Mouse (Mus musculus) neural tube, embryonic 11.5 days (tissue): ENCODE results near the gene Abcc3. TPM values are rescaled to one million over a fixed set of nuclear protein-coding genes. Genes with fewer than 3 reads are reported as not detected.

Experiments used
- ATAC-seq: fragments of 200-750 bp; cut with Nextera tagmentation; 2 replicates; pipeline ENCODE4 v1.8.0; 2017; ENCODE audit warnings: moderate number of reproducible peaks, mild to moderate bottlenecking, moderate TSS enrichment, moderate library complexity; ENCODE audit not compliant: insufficient read depth, low FRiP score, low TSS enrichment
- DNase-seq: peaks from one replicate; pipeline ENCODE4 v3.0.0-alpha.2; 2015; ENCODE audit warnings: low spot score
- H3K27ac ChIP-seq: fragments of 300-500 bp; sonication (generic); 2 replicates; pipeline ENCODE4 v1.5.1; 2014; ENCODE audit warnings: low read depth, mild to moderate bottlenecking, low read length
- H3K27me3 ChIP-seq: fragments of 300-500 bp; sonication (generic); 2 replicates; pipeline ENCODE4 v1.6.1; 2014; ENCODE audit warnings: mild to moderate bottlenecking, low read length, mixed read lengths; ENCODE audit not compliant: control insufficient read depth, insufficient read depth
- H3K36me3 ChIP-seq: fragments of 300-500 bp; sonication (generic); 2 replicates; pipeline ENCODE4 v1.6.1; 2014; ENCODE audit warnings: mild to moderate bottlenecking, low read length, moderate library complexity, mixed read lengths; ENCODE audit not compliant: control insufficient read depth, insufficient read depth
- H3K4me1 ChIP-seq: fragments of 300-500 bp; sonication (generic); 2 replicates; pipeline ENCODE4 v1.6.1; 2014; ENCODE audit warnings: low read length, mixed read lengths; ENCODE audit not compliant: control insufficient read depth, insufficient read depth
- H3K4me2 ChIP-seq: fragments of 300-500 bp; sonication (generic); 2 replicates; pipeline ENCODE4 v1.6.1; 2014; ENCODE audit warnings: low read depth, mild to moderate bottlenecking, moderate library complexity
- H3K4me3 ChIP-seq: fragments of 300-500 bp; sonication (generic); 2 replicates; pipeline ENCODE4 v1.5.1; 2014; ENCODE audit warnings: low read depth, low read length
- H3K9ac ChIP-seq: fragments of 300-500 bp; sonication (generic); 2 replicates; pipeline ENCODE4 v1.6.1; 2014; ENCODE audit warnings: mild to moderate bottlenecking, low read length
- H3K9me3 ChIP-seq: fragments of 300-500 bp; sonication (generic); 2 replicates; pipeline ENCODE4 v1.6.1; 2016; ENCODE audit warnings: low read length; ENCODE audit not compliant: control insufficient read depth
- WGBS: fragments of 180-500 bp; shearing (Covaris S2); extraction: QIAGEN DNeasy Blood & Tissue Kit; methylation state at CpG from one replicate; pipeline ENCODE4 v1.1.7; 2014; 5-methylcytosine and 5-hydroxymethylcytosine counted together
- polyA plus RNA-seq: library from polyadenylated mRNA; unstranded; fragments of >200 nt; fragmentation: Nextera tagmentation; extraction: Ambion mirVana; gene quantifications from 2 replicates; pipeline ENCODE4 v1.2.1, GENCODE M21; 2014

The Abcc3 gene
- polyA plus RNA-seq, 1 experiment from 2014 or later, result 0.60 TPM

DNA sequence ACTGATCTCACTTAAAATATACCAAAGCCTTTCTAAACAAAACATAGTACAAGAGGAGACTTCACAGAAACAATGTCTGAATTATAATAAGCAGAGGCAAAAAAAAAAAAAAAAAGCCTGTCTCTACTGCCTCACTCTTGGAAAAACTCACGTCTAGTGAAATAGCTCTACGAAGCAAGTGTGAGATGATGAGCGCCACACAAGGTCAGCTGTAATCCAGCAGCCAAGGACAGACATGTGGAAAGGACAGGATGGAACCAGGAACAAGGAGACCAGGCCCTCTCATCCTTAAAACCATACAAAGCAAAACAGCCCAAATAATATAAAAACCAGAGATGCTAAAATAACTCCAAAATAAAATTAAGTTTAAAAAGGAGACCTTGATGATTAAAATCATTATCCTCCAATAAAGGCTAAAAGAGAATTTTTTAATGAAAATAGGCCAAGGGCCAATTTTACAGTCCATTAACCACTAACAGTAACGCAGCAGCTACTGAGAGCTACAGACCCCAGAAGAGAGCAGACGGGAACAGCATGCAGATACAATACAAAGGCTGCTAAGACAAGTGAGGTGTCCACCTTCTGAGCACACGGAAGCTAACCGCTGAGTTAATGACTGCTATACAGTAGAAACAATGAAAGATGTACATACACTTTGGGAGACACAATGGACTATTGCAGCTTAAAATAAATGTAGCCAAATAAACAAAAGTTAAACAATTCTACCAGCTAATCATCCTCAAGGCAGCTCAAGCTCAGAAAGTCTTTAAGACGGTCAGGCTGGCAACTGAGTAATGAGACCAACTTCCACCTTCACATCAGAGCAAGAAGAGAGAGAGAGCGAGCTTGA is 97.6 kb downstream of the Abcc3 start:
- DNase-seq, result no peak
- no peak for ATAC-seq
- Histone ChIP-seq H3K27me3 (no peaks in the 10 kb centered on the region), H3K9ac (no peak overlapping the region), H3K4me3 (no peak overlapping the region), H3K4me2 (no peak overlapping the region), H3K9me3 (no peaks in the 10 kb centered on the region), H3K27ac (no peak overlapping the region), H3K36me3 (peaks cover 11% of the 10 kb centered on the region), H3K4me1 (no peaks in the 10 kb centered on the region)
- WGBS, result 72% methylated on average over 9 of the region's 9 CpGs

Other genes with a start within 250 kb of the Abcc3 start
- 33.3 and 35.6 TPM in 2 replicates for gene Tob1, start 181.5 kb downstream of the Abcc3 start, polyA plus RNA-seq
- gene Wfikkn2, start 147.0 kb downstream of the Abcc3 start, polyA plus RNA-seq, result 1.2 and 2.5 TPM in 2 replicates
- 0.43 TPM in 1 of 2 replicates, not detected in the other for gene Gm21885, start 111.1 kb downstream of the Abcc3 start, polyA plus RNA-seq
- 114 and 116 TPM in 2 replicates for gene Luc7l3, start 71.0 kb downstream of the Abcc3 start, polyA plus RNA-seq
- gene Ankrd40, start 65.0 kb downstream of the Abcc3 start, polyA plus RNA-seq, result 22.9 and 23.4 TPM in 2 replicates
- 9.0 and 10.0 TPM in 2 replicates for gene Cacna1g, start 81.2 kb upstream of the Abcc3 start, polyA plus RNA-seq
- gene Spata20, start 93.2 kb upstream of the Abcc3 start, polyA plus RNA-seq, result 0.23 TPM in 1 of 2 replicates, not detected in the other
- gene Epn3, start 107.0 kb upstream of the Abcc3 start, polyA plus RNA-seq, result 0.68 and 0.72 TPM in 2 replicates
- 1.4 and 3.2 TPM in 2 replicates for gene Mycbpap, start 128.7 kb upstream of the Abcc3 start, polyA plus RNA-seq
- 2.8 and 3.4 TPM in 2 replicates for gene Rsad1, start 156.3 kb upstream of the Abcc3 start, polyA plus RNA-seq
- 0.42 and 0.53 TPM in 2 replicates for gene Chad, start 172.1 kb upstream of the Abcc3 start, polyA plus RNA-seq
- 6.3 and 6.5 TPM in 2 replicates for gene Acsf2, start 208.9 kb upstream of the Abcc3 start, polyA plus RNA-seq
- gene Lrrc59, start 236.8 kb upstream of the Abcc3 start, polyA plus RNA-seq, result 207 and 220 TPM in 2 replicates